Mouse (Mus musculus): Measurements from ENCODE around the gene Anks1. TPM values are rescaled to one million over a fixed set of nuclear protein-coding genes. Genes with fewer than 3 reads are reported as not detected.

Gene Anks1
- polyA plus RNA-seq, 1 experiment, result 19.8 TPM

DNA sequence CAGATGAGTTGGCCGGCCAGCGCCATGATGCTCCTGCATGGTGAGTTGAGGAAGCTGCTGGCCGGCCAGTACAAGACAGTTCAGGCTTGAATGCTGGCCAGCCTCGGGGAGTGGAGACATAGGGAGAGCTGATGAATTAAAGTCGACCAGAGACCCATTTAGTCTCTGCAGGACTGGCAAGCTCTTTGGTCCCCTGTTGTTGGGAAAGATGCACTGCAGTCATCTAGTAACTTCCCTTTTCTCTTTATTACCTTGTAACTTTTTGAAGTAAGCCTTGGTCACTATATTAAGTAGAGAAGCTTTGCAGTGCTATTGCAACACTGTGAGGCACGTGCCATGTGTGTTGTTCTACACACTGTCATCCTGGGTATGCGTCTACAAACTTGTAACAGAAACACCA lies 16.4 kb downstream of the Anks1 start:
- 63% methylated on average over 7 of the region's 7 CpGs for WGBS
- DNase-seq (ENCODE audit: low read depth, low spot score), result no peak

DNA sequence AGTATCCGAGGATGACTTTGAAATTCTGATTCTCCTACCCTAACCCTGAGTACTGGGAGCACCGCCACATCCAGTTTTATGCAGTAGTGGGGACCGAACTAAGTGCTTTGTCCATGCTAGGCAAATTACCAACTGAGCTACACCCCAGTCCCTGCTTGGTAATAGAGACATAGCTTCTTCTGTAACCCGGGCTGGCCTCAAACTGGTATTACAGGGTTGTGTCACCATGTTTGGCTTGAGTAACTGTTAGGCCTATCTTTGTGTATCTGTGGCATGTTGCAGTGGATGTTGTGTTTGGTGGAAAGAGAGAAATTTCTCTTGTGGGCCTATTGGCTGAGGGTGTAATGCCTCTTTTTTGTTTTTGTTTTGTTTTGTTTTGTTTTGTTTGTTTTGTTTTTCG lies 21.2 kb downstream of the Anks1 start:
- DNase-seq (ENCODE audit: low read depth, low spot score), result no peak
- WGBS, result 85% methylated on average over 5 of the region's 5 CpGs

- WGBS, result 68% methylated on average over 4 of the region's 4 CpGs
- no peak for DNase-seq (ENCODE audit: low read depth, low spot score)
Measured at GRCm38 (mm10) chr17:27931826-27932225, 22.7 kb downstream of the Anks1 start.

GRCm38 (mm10) chr17:27934136-27934910 lies 25.2 kb downstream of the Anks1 start:
- WGBS, result 76% methylated on average over 10 of the region's 10 CpGs
- no peak for DNase-seq (ENCODE audit: low read depth, low spot score)

GRCm38 (mm10) chr17:27935091-27935490 lies 26.0 kb downstream of the Anks1 start:
- no peak for DNase-seq (ENCODE audit: low read depth, low spot score)
- 81% methylated on average over 3 of the region's 3 CpGs for WGBS

DNA sequence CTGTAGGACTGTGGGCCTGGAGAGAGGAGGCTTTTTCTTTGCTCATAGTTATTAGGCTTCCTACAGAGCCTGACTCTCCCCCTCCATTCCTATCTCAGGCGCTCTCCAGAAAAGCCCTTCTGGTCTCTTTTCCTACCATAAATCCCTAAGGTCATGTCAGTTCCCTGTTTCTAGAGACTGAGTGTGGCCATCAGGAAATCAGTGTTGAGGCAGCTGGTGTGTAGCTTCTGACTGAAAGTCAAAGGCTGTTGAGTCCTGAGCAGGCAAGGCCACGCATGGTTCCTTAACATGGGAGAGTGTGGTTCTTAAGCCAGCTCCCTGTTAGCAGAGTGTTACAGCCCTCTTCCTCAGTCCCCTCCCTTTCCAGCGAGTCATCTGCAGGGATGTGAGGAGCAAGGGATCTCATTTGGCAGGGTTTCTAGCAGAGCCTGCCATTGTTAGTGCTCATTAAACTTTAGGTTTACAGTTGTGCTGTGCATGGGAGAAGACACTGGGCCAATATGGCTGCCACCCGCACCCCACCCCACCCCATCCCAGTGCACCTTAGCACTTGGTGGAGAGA lies 28.0 kb downstream of the Anks1 start:
- WGBS, result 75% methylated on average over 4 of the region's 4 CpGs
- no peak for DNase-seq (ENCODE audit: low read depth, low spot score)

DNA sequence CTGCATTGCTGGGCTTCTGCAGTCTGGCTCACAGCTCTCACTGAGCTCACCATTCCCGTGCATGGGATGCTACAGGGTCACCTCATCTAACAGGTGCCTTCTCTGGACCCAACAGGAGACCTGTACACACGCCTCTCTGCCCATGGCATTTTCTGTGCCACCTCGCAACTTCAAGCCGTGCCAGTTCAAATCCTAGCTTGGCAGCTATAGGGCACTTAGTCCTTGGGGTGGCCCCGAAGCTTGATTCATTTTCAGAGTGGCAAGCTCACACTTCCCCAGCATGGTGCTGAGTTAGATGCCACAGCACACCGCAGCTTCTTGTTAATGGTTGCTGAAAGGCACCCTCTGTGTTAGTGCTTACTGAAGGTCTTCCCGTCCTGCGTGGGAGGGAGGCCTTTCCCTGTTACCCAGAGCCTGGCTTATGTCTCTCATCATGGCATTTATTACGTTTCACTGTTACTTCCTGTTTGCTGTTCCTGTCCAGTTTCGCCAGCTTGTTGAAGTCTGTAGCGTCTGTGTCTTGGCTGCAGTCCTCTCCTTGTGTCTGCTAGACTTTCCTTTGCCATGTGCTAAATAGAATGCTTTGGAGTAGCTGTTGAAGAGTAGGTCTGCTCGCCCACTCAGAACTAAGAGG lies 29.1 kb downstream of the Anks1 start:
- WGBS, result 47% methylated on average over 12 of the region's 12 CpGs
- no peak for DNase-seq (ENCODE audit: low read depth, low spot score)

DNA sequence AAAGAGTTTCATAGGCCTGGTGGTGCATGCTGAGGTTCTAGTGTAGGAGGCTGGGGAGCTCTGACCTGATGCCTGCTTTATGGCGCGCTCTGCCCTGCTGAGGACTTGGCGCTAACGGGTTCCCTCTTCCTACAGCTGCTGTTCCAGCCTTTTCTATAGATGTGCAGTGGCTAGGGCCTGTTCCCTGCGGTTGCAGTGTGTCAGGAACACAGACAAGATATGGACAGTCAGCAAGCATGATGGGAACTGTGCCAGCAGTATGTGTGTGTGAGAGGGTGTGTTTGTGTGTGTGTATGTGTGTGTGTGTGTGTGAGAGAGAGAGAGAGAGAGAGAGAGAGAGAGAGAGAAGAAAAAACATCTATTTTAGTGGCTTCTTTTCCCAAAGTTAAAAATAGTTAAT lies 29.9 kb downstream of the Anks1 start:
- WGBS, result 75% methylated on average over 5 of the region's 5 CpGs
- DNase-seq (ENCODE audit: low read depth, low spot score), result no peak

DNA sequence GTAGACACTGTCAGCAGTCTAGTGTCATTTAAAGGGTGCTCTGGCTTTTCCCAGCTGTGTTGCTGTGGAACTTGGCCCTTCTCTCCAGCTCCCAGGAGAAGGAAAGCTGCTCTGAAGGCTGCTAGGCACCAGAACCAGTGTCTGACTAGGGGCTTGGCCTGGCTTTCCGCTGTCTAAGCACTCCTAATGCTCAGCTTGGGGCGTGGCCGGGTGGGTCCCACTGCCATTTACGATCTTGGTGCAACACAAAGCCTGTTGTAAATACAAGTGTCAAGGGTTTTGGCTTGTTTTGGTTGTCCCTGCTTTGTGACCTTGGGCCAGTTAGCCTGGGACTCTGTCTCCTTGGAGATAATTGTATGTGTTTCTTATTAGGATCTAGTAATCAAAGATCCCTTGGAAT lies 31.2 kb downstream of the Anks1 start:
- DNase-seq (ENCODE audit: low read depth, low spot score), result peak; percentile 32
- 15% methylated on average over 4 of the region's 4 CpGs for WGBS

GRCm38 (mm10) chr17:27941178-27941577 lies 32.1 kb downstream of the Anks1 start:
- WGBS, result 73% methylated on average over 5 of the region's 5 CpGs
- no peak for DNase-seq (ENCODE audit: low read depth, low spot score)

GRCm38 (mm10) chr17:27941698-27942097 lies 32.6 kb downstream of the Anks1 start:
- WGBS, result 68% methylated on average over 2 of the region's 2 CpGs
- DNase-seq (ENCODE audit: low read depth, low spot score), result no peak

DNA sequence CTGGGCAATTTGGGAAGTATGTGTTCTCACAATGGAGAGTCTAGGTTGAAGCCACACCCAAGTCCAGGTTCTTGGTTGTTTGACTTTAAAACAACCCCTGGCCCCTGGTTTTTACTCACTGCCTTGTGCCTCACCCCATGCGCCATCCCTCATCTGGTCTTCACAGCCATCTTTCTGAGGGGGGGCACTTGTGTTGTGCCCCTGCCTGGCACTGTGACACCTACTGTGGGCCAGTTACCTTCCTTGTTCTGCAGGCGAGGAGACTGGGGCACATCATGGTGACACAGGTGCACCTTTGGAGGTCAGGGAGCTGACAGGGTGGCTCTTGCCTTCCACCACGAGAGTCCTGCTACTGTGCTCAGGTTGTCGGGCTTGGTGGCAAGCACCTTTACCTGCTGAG lies 33.0 kb downstream of the Anks1 start:
- DNase-seq (ENCODE audit: low read depth, low spot score), result no peak
- WGBS, result 86% methylated on average over 4 of the region's 4 CpGs

GRCm38 (mm10) chr17:27945546-27946216 lies 36.6 kb downstream of the Anks1 start:
- DNase-seq (ENCODE audit: low read depth, low spot score), result no peak
- WGBS, result 27% methylated on average over 6 of the region's 6 CpGs

- DNase-seq (ENCODE audit: low read depth, low spot score), result no peak
- WGBS, result 66% methylated on average over 8 of the region's 8 CpGs
Measured at GRCm38 (mm10) chr17:27946371-27946770, 37.3 kb downstream of the Anks1 start.

- 78% methylated on average over 2 of the region's 2 CpGs for WGBS
Measured at GRCm38 (mm10) chr17:27947155-27947554, 38.0 kb downstream of the Anks1 start.

GRCm38 (mm10) chr17:27953136-27953535 lies 44.0 kb downstream of the Anks1 start:
- no peak for DNase-seq (ENCODE audit: low read depth, low spot score)
- WGBS, result 76% methylated on average over 6 of the region's 6 CpGs

More at GRCm38 (mm10) chr17:27947155-27947554, 38.0 kb downstream of the Anks1 start:
- DNase-seq (ENCODE audit: low read depth, low spot score), result no peak

DNA sequence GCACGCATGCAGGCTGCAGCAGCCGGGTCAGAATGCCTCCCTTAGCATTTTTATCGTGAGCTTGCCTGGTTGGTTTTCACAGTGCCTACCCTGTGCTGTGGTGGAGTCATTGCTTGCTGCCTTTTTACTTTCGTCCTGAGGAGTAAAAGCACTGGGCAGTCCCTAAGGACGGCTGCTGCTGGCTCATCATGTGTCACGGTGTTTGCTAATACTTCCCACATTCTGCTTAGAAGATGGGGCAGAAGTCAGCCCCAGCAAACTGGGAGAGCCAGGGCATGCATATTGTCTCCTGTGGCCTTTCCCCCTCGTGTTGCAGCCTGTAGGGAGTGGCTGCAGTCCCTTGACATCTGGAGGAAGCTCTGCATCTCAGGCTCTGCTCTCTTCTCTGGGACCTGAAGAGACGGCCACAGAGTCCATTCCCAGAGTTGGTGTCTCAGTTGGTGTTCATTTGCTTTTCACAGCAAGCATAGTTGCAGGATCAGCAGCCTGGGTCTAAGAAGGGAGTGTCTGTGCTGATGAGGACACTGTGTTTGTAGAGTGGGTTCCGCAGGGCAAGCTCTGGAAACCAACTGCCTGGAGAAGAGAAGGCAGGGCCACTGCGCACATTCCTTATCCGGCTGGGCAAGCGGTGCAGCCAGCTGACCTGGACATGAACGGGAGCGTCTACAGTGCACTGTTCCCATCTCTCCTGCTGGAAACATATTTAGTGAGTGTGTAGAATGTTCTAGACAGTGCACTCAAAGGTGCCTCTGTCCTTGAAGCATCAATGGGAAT lies 45.7 kb downstream of the Anks1 start:
- no peak for DNase-seq (ENCODE audit: low read depth, low spot score)
- 62% methylated on average over 14 of the region's 14 CpGs for WGBS

DNA sequence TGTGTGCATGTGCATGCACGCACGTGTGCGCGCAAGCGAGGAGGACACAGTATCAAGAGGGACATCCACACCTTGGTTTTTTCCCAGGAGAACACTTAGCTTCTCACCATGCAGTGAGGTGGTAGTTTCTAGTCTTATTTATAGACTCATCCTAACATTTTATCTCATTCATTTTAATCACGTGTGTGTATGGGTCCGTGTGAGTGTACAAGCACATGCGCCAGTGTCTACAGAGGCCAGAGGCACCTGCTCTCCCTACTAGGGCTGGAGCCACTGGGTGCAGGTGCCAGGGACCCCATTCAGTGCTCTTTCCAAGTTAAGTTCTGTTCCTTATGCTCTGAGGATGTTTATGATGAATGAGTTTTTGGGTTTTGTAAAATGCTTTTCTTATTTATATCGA lies 48.5 kb downstream of the Anks1 start:
- WGBS, result 92% methylated on average over 9 of the region's 9 CpGs
- no peak for DNase-seq (ENCODE audit: low read depth, low spot score)

- no peak for DNase-seq (ENCODE audit: low read depth, low spot score)
- 81% methylated on average over 21 of the region's 21 CpGs for WGBS
Measured at GRCm38 (mm10) chr17:27960128-27961111, 51.3 kb downstream of the Anks1 start.
